Mouse (Mus musculus) olfactory bulb, adult 2 months (tissue): ENCODE measurements around the gene Prr22.

ENCODE experiments used
- CTCF ChIP-seq: fragments of 200-500 bp; IDR thresholded peaks from 2 replicates; pipeline ENCODE4 v1.5.1; 2012; ENCODE audit warnings: low read depth, mild to moderate bottlenecking, low read length, moderate library complexity; ENCODE audit not compliant: insufficient read depth
- POLR2A ChIP-seq: fragments of 200-500 bp; IDR thresholded peaks from 2 replicates; pipeline ENCODE4 v1.6.1; 2012; ENCODE audit warnings: mild to moderate bottlenecking, low read depth, low read length, moderate library complexity; ENCODE audit not compliant: insufficient read depth

DNA sequence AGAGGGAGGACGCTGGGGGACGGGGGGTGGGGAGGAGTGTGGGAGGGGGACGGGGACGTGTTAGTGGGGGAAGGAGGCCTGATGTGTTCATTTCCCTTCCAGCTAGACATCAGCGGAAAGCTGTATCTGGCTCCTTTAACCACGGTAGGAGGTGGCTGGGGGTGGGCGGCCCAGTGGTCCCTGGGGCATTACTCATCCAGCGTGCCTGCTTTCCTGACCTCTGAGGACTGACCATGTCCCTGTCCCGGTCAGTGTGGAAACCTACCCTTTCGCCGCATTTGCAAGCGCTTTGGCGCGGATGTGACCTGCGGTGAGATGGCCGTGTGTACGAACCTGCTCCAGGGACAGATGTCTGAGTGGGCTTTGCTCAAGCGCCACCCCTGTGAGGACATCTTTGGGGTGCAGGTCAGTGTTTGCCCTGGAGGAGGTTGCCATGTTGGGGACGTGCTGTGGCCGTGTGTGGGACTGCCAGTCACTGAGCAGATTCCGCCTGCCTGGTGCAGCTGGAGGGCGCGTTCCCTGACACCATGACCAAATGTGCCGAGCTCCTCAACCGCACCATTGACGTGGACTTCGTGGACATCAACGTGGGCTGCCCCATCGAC is 2.4 kb upstream of the Prr22 start:
- TF ChIP-seq CTCF: no peak
- no peak for TF ChIP-seq POLR2A
